Mouse (Mus musculus) limb, embryonic 15.5 days (tissue): Measurements from ENCODE around the gene Adam15. TPM values are rescaled to one million over a fixed set of nuclear protein-coding genes. Genes with fewer than 3 reads are reported as not detected.
A peak's percentile ranks its signal among the peaks of the same experiment; 100 is the strongest.

Experiments used
- ATAC-seq: fragments of 200-750 bp; cut with Nextera tagmentation; 2 replicates; pipeline ENCODE4 v1.8.0; 2017; ENCODE audit warnings: low read depth, moderate TSS enrichment; ENCODE audit not compliant: insufficient number of reproducible peaks, low FRiP score, low TSS enrichment
- H3K27ac ChIP-seq: fragments of 300-500 bp; sonication (generic); 2 replicates; pipeline ENCODE4 v1.5.1; 2015; ENCODE audit warnings: moderate library complexity, mild to moderate bottlenecking, inconsistent platforms
- H3K27me3 ChIP-seq: fragments of 300-500 bp; sonication (generic); 2 replicates; pipeline ENCODE4 v1.6.1; 2015; ENCODE audit warnings: inconsistent platforms
- H3K36me3 ChIP-seq: fragments of 300-500 bp; sonication (generic); 2 replicates; pipeline ENCODE4 v1.6.1; 2015; ENCODE audit warnings: inconsistent platforms
- H3K4me1 ChIP-seq: fragments of 300-500 bp; sonication (generic); 2 replicates; pipeline ENCODE4 v1.6.1; 2015; ENCODE audit warnings: inconsistent platforms
- H3K4me2 ChIP-seq: fragments of 300-500 bp; sonication (generic); 2 replicates; pipeline ENCODE4 v1.6.1; 2015; ENCODE audit warnings: mild to moderate bottlenecking, inconsistent platforms
- H3K4me3 ChIP-seq: fragments of 300-500 bp; sonication (generic); 2 replicates; pipeline ENCODE4 v1.5.1; 2015; ENCODE audit warnings: mild to moderate bottlenecking, inconsistent platforms
- H3K9ac ChIP-seq: fragments of 300-500 bp; sonication (generic); 2 replicates; pipeline ENCODE4 v1.6.1; 2015; ENCODE audit warnings: inconsistent platforms
- H3K9me3 ChIP-seq: fragments of 300-500 bp; sonication (generic); 2 replicates; pipeline ENCODE4 v1.6.1; 2016; ENCODE audit warnings: inconsistent platforms
- WGBS: fragments of 180-500 bp; shearing (Covaris S2); methylation state at CpG from one replicate; pipeline ENCODE4 v1.1.7; 2015; 5-methylcytosine and 5-hydroxymethylcytosine counted together
- polyA plus RNA-seq: library from polyadenylated mRNA; unstranded; fragments of >200 nt; fragmentation: Nextera tagmentation; extraction: Ambion mirVana; gene quantifications from 2 replicates; pipeline ENCODE4 v1.2.1, GENCODE M21; 2015

Gene Adam15
- polyA plus RNA-seq, 1 experiment from 2014 or later: 94.4 TPM

- Histone ChIP-seq H3K36me3 (peaks cover 25% of the 10 kb centered on the region), H3K9ac (no peak overlapping the region), H3K4me3 (no peak overlapping the region), H3K4me2 (no peak overlapping the region), H3K9me3 (no peaks in the 10 kb centered on the region), H3K4me1 (peaks cover 52% of the 10 kb centered on the region), H3K27me3 (no peaks in the 10 kb centered on the region), H3K27ac (peak overlapping the region; percentile 57)
- ATAC-seq: no peak
- 44% methylated on average over 10 of the region's 10 CpGs for WGBS
These were observed 17.8 kb downstream of the Adam15 start for GRCm38 (mm10) chr3:89332013-89332412.

GRCm38 (mm10) chr3:89331561-89331960, 18.2 kb downstream of the Adam15 start:
- H3K4me2 ChIP-seq: no peak overlapping the region
- H3K9me3 ChIP-seq: no peaks in the 10 kb centered on the region
- no peaks in the 10 kb centered on the region for H3K27me3 ChIP-seq
- WGBS: 46% methylated on average over 13 of the region's 13 CpGs
- peak overlapping the region; percentile 57 for H3K27ac ChIP-seq
- H3K36me3 ChIP-seq: peaks cover 25% of the 10 kb centered on the region
- H3K4me3 ChIP-seq: no peak overlapping the region
- H3K9ac ChIP-seq: no peak overlapping the region
- ATAC-seq: no peak
- H3K4me1 ChIP-seq: peaks cover 48% of the 10 kb centered on the region

- H3K4me3 ChIP-seq: no peak overlapping the region
- H3K9ac ChIP-seq: no peak overlapping the region
- no peak overlapping the region for H3K4me2 ChIP-seq
- 35% methylated on average over 10 of the region's 10 CpGs for WGBS
- peaks cover 25% of the 10 kb centered on the region for H3K36me3 ChIP-seq
- H3K27me3 ChIP-seq: no peaks in the 10 kb centered on the region
- ATAC-seq: no peak
- H3K27ac ChIP-seq: 0 out of 2 replicates have a peak overlapping the region, but pooled peaks have one; percentile 57
- H3K4me1 ChIP-seq: peaks cover 42% of the 10 kb centered on the region
- no peaks in the 10 kb centered on the region for H3K9me3 ChIP-seq
These were observed 18.8 kb downstream of the Adam15 start for GRCm38 (mm10) chr3:89330948-89331347.

- H3K4me2 ChIP-seq: no peak overlapping the region
These were observed 19.4 kb downstream of the Adam15 start for GRCm38 (mm10) chr3:89330346-89330745.

GRCm38 (mm10) chr3:89328623-89329022, 21.2 kb downstream of the Adam15 start:
- H3K27ac ChIP-seq: peak overlapping the region; percentile 27; the same call in 1 of the 2 replicates
- no peak overlapping the region for H3K4me3 ChIP-seq
- peaks cover 28% of the 10 kb centered on the region for H3K4me1 ChIP-seq
- no peak overlapping the region for H3K4me2 ChIP-seq
- WGBS: 25% methylated on average over 4 of the region's 4 CpGs
- no peak overlapping the region for H3K9ac ChIP-seq
- no peaks in the 10 kb centered on the region for H3K27me3 ChIP-seq
- peaks cover 7% of the 10 kb centered on the region for H3K36me3 ChIP-seq
- ATAC-seq: no peak
- no peaks in the 10 kb centered on the region for H3K9me3 ChIP-seq

More at GRCm38 (mm10) chr3:89330346-89330745, 19.4 kb downstream of the Adam15 start:
- Histone ChIP-seq H3K9ac (no peak overlapping the region), H3K36me3 (peaks cover 25% of the 10 kb centered on the region), H3K27ac (no peak overlapping the region), H3K4me1 (peaks cover 36% of the 10 kb centered on the region), H3K9me3 (no peaks in the 10 kb centered on the region), H3K4me3 (no peak overlapping the region), H3K27me3 (no peaks in the 10 kb centered on the region)
- 48% methylated on average over 3 of the region's 3 CpGs for WGBS
- no peak for ATAC-seq

- H3K9ac ChIP-seq: no peak overlapping the region
- peaks cover 23% of the 10 kb centered on the region for H3K4me1 ChIP-seq
- no peaks in the 10 kb centered on the region for H3K9me3 ChIP-seq
- no peak overlapping the region for H3K4me2 ChIP-seq
- H3K36me3 ChIP-seq: no peaks in the 10 kb centered on the region
- 28% methylated on average over 9 of the region's 9 CpGs for WGBS
- H3K4me3 ChIP-seq: no peak overlapping the region
- H3K27ac ChIP-seq: no peak overlapping the region
- ATAC-seq: no peak
- no peaks in the 10 kb centered on the region for H3K27me3 ChIP-seq
These were observed 22.4 kb downstream of the Adam15 start for GRCm38 (mm10) chr3:89327371-89327870.

GRCm38 (mm10) chr3:89325882-89326281, 23.9 kb downstream of the Adam15 start:
- Histone ChIP-seq H3K4me2 (no peak overlapping the region), H3K4me1 (peaks cover 25% of the 10 kb centered on the region), H3K4me3 (no peak overlapping the region), H3K27me3 (peaks cover 6% of the 10 kb centered on the region), H3K27ac (no peak overlapping the region), H3K9ac (no peak overlapping the region), H3K36me3 (no peaks in the 10 kb centered on the region), H3K9me3 (no peaks in the 10 kb centered on the region)
- 93% methylated on average over 8 of the region's 8 CpGs for WGBS
- ATAC-seq: no peak

GRCm38 (mm10) chr3:89322514-89323165, 27.2 kb downstream of the Adam15 start, which contains the start of gene Efna3:
Efna3 (minus strand) TSS chr3:89322965.
- Histone ChIP-seq H3K9me3 (no peaks in the 10 kb centered on the region), H3K9ac (peak within 1 kb of the TSS; percentile 64), H3K36me3 (no peaks in the 10 kb centered on the region), H3K4me3 (peak within 1 kb of the TSS; percentile 72), H3K27me3 (peaks cover 32% of the 10 kb centered on the region), H3K4me1 (peaks cover 45% of the 10 kb centered on the region), H3K27ac (peak within 1 kb of the TSS; percentile 59), H3K4me2 (peak within 1 kb of the TSS; percentile 98)
- WGBS: 1% methylated on average over 52 of the region's 53 CpGs
- ATAC-seq: peak; percentile 64; the same call in 1 of the 2 replicates

GRCm38 (mm10) chr3:89322131-89322500, 27.7 kb downstream of the Adam15 start:
- 1% methylated on average over 14 of the region's 14 CpGs for WGBS
- Histone ChIP-seq H3K4me1 (peaks cover 49% of the 10 kb centered on the region), H3K9me3 (no peaks in the 10 kb centered on the region), H3K9ac (peak overlapping the region; percentile 64), H3K36me3 (no peaks in the 10 kb centered on the region), H3K27ac (peak overlapping the region; percentile 59), H3K4me2 (peak overlapping the region; percentile 98), H3K4me3 (peak overlapping the region; percentile 72), H3K27me3 (peaks cover 33% of the 10 kb centered on the region)
- ATAC-seq: no peak

- under 1% methylated on average over 59 of the region's 66 CpGs for WGBS
- peaks cover 55% of the 10 kb centered on the region for H3K4me1 ChIP-seq
- peaks cover 33% of the 10 kb centered on the region for H3K27me3 ChIP-seq
- peak overlapping the region; percentile 98 for H3K4me2 ChIP-seq
- no peaks in the 10 kb centered on the region for H3K9me3 ChIP-seq
- ATAC-seq: no peak
- H3K27ac ChIP-seq: peak overlapping the region; percentile 59
- no peaks in the 10 kb centered on the region for H3K36me3 ChIP-seq
- H3K9ac ChIP-seq: peak overlapping the region; percentile 64
- peak overlapping the region; percentile 72 for H3K4me3 ChIP-seq
These were observed 28.3 kb downstream of the Adam15 start for GRCm38 (mm10) chr3:89321183-89322130.

- Histone ChIP-seq H3K36me3 (no peaks in the 10 kb centered on the region), H3K4me2 (peak overlapping the region; percentile 98), H3K4me3 (peak overlapping the region; percentile 72), H3K27me3 (peaks cover 33% of the 10 kb centered on the region), H3K9me3 (no peaks in the 10 kb centered on the region), H3K9ac (peak overlapping the region; percentile 64), H3K27ac (peak overlapping the region; percentile 47; the same call in 1 of the 2 replicates), H3K4me1 (peaks cover 63% of the 10 kb centered on the region)
- ATAC-seq: no peak
- under 1% methylated on average over 41 of the region's 41 CpGs for WGBS
These were observed 29.1 kb downstream of the Adam15 start for GRCm38 (mm10) chr3:89320581-89321182.
